Mouse (Mus musculus) inflammation-experienced regulatory T-cells, adult 6 months (primary cell): ENCODE measurements at regions not wholly inside any gene's neighbourhood (a gene's known extent, or its start where the extent isn't known, plus 50 kb on each side); places are given as distances from the start of the nearest gene placed in this dataset.

Experiments
- ATAC-seq: one replicate; pipeline ENCODE4 v1.8.0; 2017

- no peak for ATAC-seq
These were observed 858.5 kb downstream of the Zfp704 start for GRCm38 (mm10) chr3:8751356-8751755.

- ATAC-seq = no peak
These were observed 859.0 kb downstream of the Zfp704 start for GRCm38 (mm10) chr3:8750858-8751257.

- ATAC-seq = no peak
These were observed 859.7 kb downstream of the Zfp704 start for GRCm38 (mm10) chr3:8750162-8750561.

GRCm38 (mm10) chr3:8747201-8747600 is 862.7 kb downstream of the Zfp704 start:
- no peak for ATAC-seq

- no peak for ATAC-seq
These were observed 863.2 kb downstream of the Zfp704 start for GRCm38 (mm10) chr3:8746677-8747076.

GRCm38 (mm10) chr3:8746037-8746436 is 863.8 kb downstream of the Zfp704 start:
- ATAC-seq = no peak

- ATAC-seq = no peak
These were observed 865.0 kb downstream of the Zfp704 start for GRCm38 (mm10) chr3:8744857-8745256.

GRCm38 (mm10) chr3:8743650-8744049 is 866.2 kb downstream of the Zfp704 start:
- ATAC-seq = no peak

GRCm38 (mm10) chr3:8741266-8742023 is 868.4 kb downstream of the Zfp704 start:
- no peak for ATAC-seq

- no peak for ATAC-seq
These were observed 869.2 kb downstream of the Zfp704 start for GRCm38 (mm10) chr3:8740710-8741109.

- ATAC-seq = no peak
These were observed 870.6 kb downstream of the Zfp704 start for GRCm38 (mm10) chr3:8739299-8739698.

- ATAC-seq = no peak
These were observed 873.5 kb downstream of the Zfp704 start for GRCm38 (mm10) chr3:8736239-8736953.

GRCm38 (mm10) chr3:8734096-8734495 is 875.8 kb downstream of the Zfp704 start:
- no peak for ATAC-seq

- ATAC-seq = no peak
These were observed 878.5 kb downstream of the Zfp704 start for GRCm38 (mm10) chr3:8731398-8731797.

GRCm38 (mm10) chr3:8721628-8722594 is 888.0 kb downstream of the Zfp704 start:
- no peak for ATAC-seq

- no peak for ATAC-seq
These were observed 889.2 kb downstream of the Zfp704 start for GRCm38 (mm10) chr3:8720586-8721100.

GRCm38 (mm10) chr3:8718206-8718605 is 891.7 kb downstream of the Zfp704 start:
- peak; percentile 86 for ATAC-seq

GRCm38 (mm10) chr3:8717334-8717812 is 892.5 kb downstream of the Zfp704 start:
- ATAC-seq = peak; percentile 44
